In the genomic region with DNA sequence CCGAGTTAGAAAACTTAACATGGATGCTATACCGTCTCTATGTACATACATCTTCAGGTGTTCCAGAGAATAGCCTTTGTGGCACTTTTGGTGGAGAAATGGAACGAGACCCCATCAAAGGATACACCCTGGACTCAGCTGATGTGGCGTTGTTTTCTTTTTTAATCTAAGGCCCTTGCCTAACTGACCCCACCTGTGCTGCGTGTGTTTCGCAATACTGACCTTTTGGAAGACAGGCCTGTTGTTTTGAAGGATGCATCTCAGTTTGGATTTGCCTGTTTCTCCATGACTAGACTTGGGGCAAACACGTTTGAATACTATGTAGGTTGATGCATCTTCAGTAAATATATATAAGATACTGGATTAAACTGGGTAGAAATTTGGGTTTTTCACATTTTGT, we compare ENCODE assay signal across 28 mouse cellular contexts. TPM values are rescaled to one million over a fixed set of nuclear protein-coding genes. Genes with fewer than 3 reads are reported as not detected.
"Had no signal": no experiment of that assay in that cellular context is flagged by ENCODE, and none has a peak within 500 bp of the region (broad histone marks: within the 10 kb centered on the region; RNA-seq: fewer than 3 reads in every experiment).

No protein-coding gene starts in this region.

RNA-seq across cellular contexts. Expression of a gene that starts 21.1 kb away (rescaled TPM):
- total RNA-seq: heart, adult 2 months; heart, adult 8-10 months; heart, postnatal 10 days; heart, postnatal 25 days; heart, postnatal 36 days; heart, postnatal 4 days; hematopoietic stem cell, adult 5-6 weeks; hindbrain, postnatal 0 days; layer of hippocampus, adult 18-20 months; layer of hippocampus, adult 2 months; layer of hippocampus, adult 8-10 months; layer of hippocampus, postnatal 14 days; layer of hippocampus, postnatal 25 days; layer of hippocampus, postnatal 36 days had no signal
- polyA plus RNA-seq: heart, embryonic 11.5 days; heart, embryonic 12.5 days; heart, embryonic 14.5 days; heart, embryonic 15.5 days; heart, postnatal 0 days; hindbrain, embryonic 10.5 days; hindbrain, embryonic 11.5 days; hindbrain, embryonic 12.5 days; hindbrain, embryonic 13.5 days; hindbrain, embryonic 14.5 days; hindbrain, embryonic 15.5 days; hindbrain, embryonic 16.5 days; hindbrain, postnatal 0 days; inflammation-experienced regulatory T-cells, adult 6 months; kidney, embryonic 14.5 days had no signal

RNA-seq across cellular contexts. Expression of a gene that starts 48.3 kb away (rescaled TPM):
- total RNA-seq: hematopoietic stem cell, adult 5-6 weeks had no signal
